Mouse (Mus musculus): Measurements from ENCODE around the gene Tsku. TPM values are rescaled to one million over a fixed set of nuclear protein-coding genes. Genes with fewer than 3 reads are reported as not detected.

Gene Tsku
- polyA plus RNA-seq, 1 experiment from 2014 or later: 7.7 TPM

Other genes starting within 250 kb of the Tsku start
- 18.9 and 19.4 TPM in 2 replicates for gene Myo7a, start 241.8 kb downstream of the Tsku start, polyA plus RNA-seq (2016; fragmentation: Nextera tagmentation; extraction: Ambion mirVana)
- 0.45 and 0.74 TPM in 2 replicates for gene Omp, start 215.8 kb downstream of the Tsku start, polyA plus RNA-seq (2016; fragmentation: Nextera tagmentation; extraction: Ambion mirVana)
- gene Capn5, start 183.1 kb downstream of the Tsku start, polyA plus RNA-seq (2016; fragmentation: Nextera tagmentation; extraction: Ambion mirVana): 8.3 and 9.3 TPM in 2 replicates
- 0.13 and 0.15 TPM in 2 replicates for gene B3gnt6, start 161.8 kb downstream of the Tsku start, polyA plus RNA-seq (2016; fragmentation: Nextera tagmentation; extraction: Ambion mirVana)
- gene Acer3, start 40.1 kb downstream of the Tsku start, polyA plus RNA-seq (2016; fragmentation: Nextera tagmentation; extraction: Ambion mirVana): 10.6 and 11.7 TPM in 2 replicates
- gene Gucy2d, start 79.1 kb upstream of the Tsku start, polyA plus RNA-seq (2016; fragmentation: Nextera tagmentation; extraction: Ambion mirVana): not detected in 2 replicates
- 3.2 and 3.4 TPM in 2 replicates for gene Lrrc32, start 128.0 kb upstream of the Tsku start, polyA plus RNA-seq (2016; fragmentation: Nextera tagmentation; extraction: Ambion mirVana)